Mouse (Mus musculus) right cerebral cortex, postnatal 4 days (tissue): Measurements from ENCODE around the gene Enoph1.

Experiments used
- DNase-seq: peaks from one replicate; pipeline ENCODE4 v3.0.0-alpha.2; 2022

Gene Enoph1

GRCm38 (mm10) chr5:100039602-100040142 lies at the start of gene Enoph1, which contains the start of gene Hnrnpdl:
Gene Enoph1 (plus strand): TSS chr5:100039985.
Gene Hnrnpdl (minus strand): TSS chr5:100039664.
- DNase-seq = peak; percentile 96

DNA sequence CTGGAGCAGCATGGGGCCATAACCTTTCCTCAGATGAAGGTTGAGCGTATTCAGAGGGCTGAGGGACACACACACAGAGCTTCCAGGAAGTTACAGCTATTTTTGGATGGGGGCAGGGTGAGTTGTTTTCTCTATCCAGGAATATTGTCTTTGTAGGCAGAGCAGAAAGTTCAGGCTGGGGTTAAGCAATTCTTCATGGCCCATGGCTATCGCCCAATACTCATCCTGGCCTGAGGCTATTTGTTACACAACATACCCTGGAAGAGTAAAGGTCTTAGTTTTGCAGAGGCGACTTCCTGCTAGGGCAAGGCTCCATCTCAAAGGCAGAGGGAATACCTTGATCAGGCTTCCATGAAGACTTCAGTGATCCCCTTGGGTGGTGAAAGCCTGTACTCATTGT lies 45.6 kb upstream of the Enoph1 start:
- DNase-seq = no peak

DNA sequence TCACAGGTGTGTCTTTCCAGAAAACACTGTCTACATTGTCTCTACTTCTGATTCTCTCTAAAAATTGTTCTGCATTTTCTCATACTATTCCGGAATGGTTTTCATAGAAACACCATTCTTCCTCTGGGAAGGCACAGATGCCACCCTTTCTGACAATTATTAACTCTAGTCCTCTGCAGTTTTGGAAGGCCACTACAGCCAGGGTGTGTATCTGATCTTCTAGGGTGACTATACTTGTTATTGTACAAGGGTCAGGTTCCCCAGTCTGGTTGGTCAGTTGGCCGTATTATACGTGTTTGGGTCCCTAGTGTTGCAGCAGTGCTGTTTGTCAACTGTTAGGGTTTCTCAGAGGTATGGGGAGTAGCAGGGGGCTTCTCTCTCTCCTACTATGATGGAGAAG lies 45.1 kb upstream of the Enoph1 start:
- no peak for DNase-seq

DNA sequence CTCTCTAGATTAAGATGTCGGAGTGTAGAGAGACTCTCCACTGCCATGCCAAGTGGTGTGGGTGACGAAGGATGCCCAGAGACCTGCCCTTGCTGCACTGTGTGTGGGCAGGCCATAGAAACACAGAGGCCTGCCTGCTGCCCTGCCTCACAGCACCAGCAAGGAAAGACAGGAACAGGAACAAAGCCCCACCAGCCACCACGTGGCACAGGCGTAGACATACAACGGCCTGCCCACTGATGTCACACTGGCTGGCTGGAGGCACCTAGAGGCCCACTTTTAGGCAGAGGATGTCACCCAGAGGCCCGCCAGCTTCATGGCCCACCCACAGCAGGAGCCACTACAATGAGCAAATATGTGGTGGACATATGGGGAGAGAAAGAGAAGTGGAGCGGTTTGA lies 39.7 kb upstream of the Enoph1 start:
- no peak for DNase-seq

DNA sequence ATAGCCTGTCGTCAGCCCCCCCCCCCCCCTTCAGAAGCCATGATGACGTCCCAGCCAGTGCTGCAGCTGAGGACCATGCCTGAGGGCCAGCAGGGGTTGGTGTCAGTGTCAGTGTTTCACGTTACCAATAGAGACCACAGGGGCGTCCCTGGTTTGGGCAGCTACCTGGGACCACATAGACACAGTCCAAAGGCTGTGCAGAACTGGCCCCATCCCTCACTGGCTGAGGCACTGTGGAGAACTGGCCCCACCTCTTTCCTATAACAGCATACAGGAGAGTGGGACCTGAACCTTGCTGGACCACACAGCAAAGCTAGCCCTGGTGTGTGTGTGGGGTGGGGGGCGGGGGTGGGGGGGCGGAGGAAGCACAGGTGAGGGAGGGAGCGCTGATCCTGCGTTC lies 39.3 kb upstream of the Enoph1 start:
- no peak for DNase-seq

DNA sequence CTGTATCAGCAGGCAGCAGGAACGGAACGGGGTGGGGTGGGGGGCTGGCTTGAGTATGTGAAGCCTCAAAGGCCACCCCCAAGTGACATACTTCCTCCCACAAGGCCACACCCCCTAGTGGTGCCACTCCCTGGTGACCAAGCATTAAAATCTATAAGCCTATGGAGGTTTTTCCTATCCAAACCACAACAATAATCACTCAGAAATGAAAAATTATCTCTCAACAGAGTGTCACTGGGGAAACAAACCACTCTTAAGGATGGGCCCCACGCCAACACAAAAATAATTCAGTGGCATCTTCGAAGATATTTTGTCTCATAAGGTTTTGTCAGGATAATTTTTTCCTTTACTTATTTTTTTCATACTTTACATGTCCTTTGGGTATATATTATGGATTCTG lies 35.9 kb upstream of the Enoph1 start:
- no peak for DNase-seq

DNA sequence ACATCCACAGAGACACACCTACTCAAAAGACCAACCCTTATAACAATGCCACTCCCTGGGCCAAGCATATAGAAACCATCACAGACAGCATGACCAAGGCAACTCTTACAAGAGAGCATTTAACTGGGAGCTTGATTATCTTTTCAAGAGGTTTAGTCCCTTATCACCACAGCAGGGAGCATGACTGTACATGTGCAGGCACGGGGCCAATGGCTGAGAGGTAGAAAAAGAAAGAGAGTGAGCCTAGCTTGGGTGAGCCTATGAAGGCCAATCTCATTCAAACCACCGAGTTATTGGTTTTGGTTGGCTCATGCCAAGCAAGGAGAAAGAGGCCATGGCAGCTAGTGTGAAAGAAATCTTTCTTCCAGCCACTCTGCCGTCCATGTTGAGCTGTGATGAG lies 34.4 kb upstream of the Enoph1 start:
- no peak for DNase-seq

- DNase-seq = no peak
These were observed 33.9 kb upstream of the Enoph1 start for GRCm38 (mm10) chr5:100005896-100006295.

DNA sequence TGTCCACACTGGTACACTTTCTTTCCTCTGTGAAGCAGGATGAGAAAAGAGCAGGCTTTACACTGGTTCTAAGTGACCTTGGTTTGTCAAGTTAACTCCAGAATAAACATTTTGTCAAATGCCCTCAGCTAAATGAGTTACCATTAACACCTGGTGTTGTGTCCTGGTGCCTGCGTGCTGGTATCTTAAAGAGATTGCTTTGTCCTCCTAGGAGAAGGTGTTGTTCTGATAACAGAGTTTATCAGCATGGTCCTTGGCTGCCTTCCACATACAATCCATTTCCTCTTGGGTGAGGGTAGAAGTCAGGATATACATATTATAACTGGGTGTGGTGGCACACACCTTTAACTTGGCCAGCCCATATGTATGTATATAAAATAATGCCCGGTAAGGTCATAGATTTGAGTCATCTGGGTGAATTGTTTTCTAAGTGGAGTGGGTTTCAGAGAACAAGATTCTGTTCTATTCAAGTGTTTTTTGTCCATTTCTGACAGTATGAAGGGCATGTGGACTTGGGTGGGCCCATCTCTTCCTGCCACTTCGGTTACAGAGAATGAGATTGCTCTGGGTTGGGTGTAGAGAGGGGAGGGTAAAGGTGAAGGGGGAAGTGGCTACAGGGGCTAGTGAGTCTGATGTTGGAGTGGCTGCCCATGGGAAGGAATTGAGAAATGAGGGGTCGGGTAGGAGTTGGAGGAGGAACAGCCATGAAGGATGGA lies 33.3 kb upstream of the Enoph1 start:
- no peak for DNase-seq

DNA sequence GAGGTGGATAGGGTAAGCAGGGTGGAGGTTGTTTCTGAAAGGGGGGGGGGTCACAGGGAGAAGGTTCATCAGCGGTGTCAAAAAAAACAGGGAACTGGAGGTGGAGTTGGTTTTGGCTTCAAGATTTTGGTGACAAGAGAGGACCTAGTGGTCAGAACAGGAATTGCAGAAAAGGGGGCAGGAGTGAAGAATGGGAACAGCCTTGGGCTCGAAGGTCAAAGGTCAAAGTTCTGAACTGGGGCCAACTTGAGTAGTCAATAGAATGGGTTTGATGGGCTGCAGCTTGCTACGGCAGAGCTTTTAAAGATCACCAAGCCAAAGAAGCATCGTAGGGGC lies 32.8 kb upstream of the Enoph1 start:
- no peak for DNase-seq

GRCm38 (mm10) chr5:100008485-100008884 lies 31.3 kb upstream of the Enoph1 start:
- DNase-seq = no peak

DNA sequence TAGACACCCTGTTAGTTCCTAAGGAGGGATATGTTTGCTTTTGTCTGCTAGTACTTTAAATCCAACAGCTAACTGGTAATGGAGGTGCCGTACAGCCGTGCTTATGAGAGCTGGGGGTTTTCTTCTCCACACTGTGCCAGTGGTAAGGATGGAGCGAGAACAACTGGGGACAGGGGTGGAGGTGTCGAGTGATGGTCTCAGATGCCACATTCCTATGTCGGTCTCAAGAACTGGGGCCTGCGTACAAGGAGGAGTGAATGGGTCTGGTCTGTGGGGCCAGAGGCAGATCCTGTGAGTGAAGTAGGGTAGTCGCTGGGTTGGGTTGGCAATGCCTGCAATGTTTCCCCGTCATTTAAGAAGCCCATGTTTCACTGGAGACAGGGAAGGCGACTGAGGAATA lies 27.2 kb upstream of the Enoph1 start:
- no peak for DNase-seq

GRCm38 (mm10) chr5:100020089-100020488 lies 19.7 kb upstream of the Enoph1 start:
- DNase-seq = no peak

- no peak for DNase-seq
These were observed 15.4 kb upstream of the Enoph1 start for GRCm38 (mm10) chr5:100024403-100024802.

GRCm38 (mm10) chr5:100024868-100025267 lies 14.9 kb upstream of the Enoph1 start:
- no peak for DNase-seq

GRCm38 (mm10) chr5:100030069-100030468 lies 9.7 kb upstream of the Enoph1 start:
- peak; percentile 34 for DNase-seq

GRCm38 (mm10) chr5:100032107-100032506 lies 7.7 kb upstream of the Enoph1 start:
- DNase-seq = no peak

DNA sequence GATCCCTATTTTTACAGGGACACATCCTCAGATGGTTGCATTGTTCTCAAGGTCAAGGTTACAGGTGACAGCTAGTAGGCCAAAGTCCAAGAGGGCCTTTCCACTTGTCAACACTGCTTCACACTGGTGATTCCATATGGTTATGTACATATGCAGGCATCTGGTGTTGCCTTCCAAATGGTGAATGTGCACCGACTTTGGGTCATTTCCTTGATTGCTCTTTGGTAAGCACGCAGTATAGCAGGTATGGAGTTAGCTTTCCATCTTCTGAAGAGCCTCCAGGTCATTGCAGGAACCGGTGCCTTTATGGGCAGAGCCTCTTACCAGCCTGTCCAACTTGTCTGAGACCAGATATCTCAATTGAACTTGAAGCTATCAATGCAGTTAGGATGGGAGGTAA lies 7.1 kb upstream of the Enoph1 start:
- DNase-seq = no peak

DNA sequence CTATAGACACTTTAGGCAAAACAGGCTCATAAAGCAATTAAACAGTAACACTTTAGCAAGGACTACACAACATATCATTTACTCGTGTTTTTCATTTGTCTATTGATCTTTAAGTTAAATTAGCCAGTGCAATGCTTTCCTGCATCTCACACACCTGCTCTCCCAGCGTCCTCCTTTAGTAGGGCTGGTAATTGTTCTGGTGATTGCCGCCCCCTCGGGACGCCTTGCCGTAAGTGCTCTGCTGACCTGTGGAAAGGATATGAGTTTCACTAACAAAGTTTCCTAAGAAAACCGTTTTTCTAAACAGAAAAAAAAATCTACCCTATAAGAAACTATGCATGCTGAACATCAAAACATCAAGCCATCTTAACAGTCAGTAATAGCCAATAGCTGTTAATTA lies 3.8 kb upstream of the Enoph1 start:
- no peak for DNase-seq

DNA sequence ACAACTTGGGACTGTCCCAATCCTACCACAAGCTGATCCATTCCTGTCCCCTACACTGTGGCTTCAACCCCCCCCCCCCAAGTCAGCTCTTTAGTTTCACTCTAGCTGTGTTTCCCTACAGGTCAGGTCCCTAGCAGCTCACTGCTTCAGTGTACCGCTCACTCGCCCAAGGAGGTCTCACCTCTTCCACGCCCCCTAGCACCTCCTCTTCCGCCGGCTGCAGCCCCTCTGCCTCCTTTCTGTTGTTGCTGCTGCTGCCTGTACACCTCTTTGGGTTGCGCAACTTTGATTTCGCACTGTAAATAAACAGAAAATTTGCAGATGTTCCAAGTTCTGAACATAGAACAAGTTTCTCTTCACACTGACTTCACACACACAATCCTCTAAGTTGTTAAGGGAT lies 3.1 kb upstream of the Enoph1 start:
- no peak for DNase-seq

DNA sequence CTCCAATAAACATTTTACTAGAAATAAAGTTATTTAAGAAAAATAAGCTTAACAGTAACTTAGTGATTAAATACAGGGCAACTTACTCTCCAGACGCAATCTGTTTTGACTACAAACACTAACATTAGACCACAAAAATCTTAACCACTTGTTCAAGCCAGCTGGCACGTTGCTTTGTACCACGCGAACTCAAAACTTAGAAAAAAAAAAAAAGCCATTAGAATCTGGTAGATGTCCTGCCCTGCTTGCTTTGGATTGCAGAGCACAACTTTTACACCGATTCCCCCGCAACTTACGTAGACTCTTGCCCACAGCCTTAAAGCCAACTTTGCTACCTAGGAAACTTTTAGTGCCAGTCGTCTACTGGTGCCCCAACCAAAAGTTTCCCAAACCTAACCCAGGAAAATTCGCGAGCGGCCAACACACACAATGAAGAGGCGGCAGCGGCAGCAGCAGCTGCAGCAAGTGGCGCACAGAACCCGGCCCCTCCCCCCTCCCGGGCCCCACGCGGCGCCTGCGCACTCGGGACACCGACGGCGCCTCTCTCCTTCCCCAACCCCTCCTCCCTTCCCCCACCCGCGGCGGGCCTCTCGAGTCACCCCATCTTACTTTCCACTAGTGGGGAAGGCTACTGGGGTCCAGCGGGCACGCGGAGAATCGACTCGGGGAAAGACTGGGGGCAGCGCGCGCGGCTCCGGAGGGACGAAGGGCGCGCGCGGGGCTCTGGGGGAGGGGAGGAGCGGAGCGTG lies 1.6 kb upstream of the Enoph1 start:
- DNase-seq = peak; percentile 93

DNA sequence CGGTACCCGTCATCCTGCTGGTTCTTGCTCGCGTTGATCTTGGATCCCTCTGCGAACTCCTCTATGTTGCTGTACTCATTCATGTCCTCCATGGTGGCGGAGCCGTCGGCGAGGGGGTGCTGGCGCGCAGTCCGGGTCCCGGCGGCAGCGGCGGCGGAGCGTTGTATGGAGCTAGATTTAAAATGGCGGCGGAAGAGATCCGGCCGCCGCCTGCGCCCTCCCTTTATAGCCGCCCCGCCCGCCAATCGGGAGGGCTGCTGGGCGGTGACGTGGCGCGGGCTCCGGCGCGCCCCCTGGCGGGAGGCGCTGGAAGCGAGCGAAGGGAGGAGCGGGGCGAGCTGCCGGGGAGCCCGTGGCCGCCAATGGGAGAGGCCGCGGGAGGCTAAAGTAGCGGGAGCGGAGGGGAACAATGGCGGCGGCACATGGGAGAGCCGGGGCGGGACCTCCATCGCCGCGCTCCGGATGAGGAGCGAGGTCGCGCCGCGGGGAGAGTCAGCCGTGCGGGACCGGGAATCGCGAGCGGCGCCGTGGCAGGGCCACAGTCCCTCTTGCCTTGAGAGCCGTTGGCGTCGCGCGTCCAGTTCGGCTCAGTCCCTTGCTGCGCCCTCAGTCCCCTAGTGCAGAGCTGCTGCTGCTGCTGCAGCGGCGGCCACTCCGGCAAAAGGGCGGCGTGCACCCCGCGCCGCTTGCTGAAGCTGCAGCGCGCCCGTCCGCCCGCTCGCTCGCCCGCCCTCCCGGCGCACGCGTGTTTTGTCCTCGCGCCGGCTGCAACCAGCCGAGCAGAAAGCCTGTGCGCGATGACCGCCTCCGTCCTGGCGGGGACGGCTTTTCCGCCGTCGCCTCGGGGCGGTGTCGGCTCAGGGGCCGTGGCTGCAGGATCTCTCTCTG lies 827 bp upstream of the Enoph1 start:
- DNase-seq = peak; percentile 97

GRCm38 (mm10) chr5:100040281-100040784 lies 548 bp downstream of the Enoph1 start:
- DNase-seq = no peak
